In genomic region chr2:30711853-30712498, GRCm38 (mm10) we compare ENCODE assay signal across 8 mouse cellular contexts.
DNase-seq lines count a peak whose midpoint lies in the region; ATAC-seq lines count a peak whose summit lies in the region.

No protein-coding gene starts in this region.

- peaks cover 74% of the 10 kb centered on the region for H3K4me1 ChIP-seq in hindbrain, embryonic 13.5 days (replicated peaks)

- peak overlapping the region; percentile 97 for H3K27ac ChIP-seq in hindbrain, embryonic 13.5 days
- H3K27ac ChIP-seq in macrophage, result peak overlapping the region; percentile 52

- ATAC-seq in hindbrain, embryonic 13.5 days (ENCODE audit: low FRiP score), result peak; percentile 69

- H3K9ac ChIP-seq in hindbrain, embryonic 13.5 days, result peak overlapping the region; percentile 77

- no peaks in the 10 kb centered on the region for H3K36me3 ChIP-seq in hindbrain, embryonic 13.5 days
- no peaks in the 10 kb centered on the region for H3K36me3 ChIP-seq in macrophage (ENCODE audit: inconsistent target)

- no peaks in the 10 kb centered on the region for H3K9me3 ChIP-seq in hindbrain, embryonic 13.5 days

- no peaks in the 10 kb centered on the region for H3K79me2 ChIP-seq in macrophage (ENCODE audit: inconsistent target)

- DNase-seq in Muller cell, postnatal 12 days (ENCODE audit: inconsistent ontology term), result peak; percentile 99
- peak; percentile 91 for DNase-seq in cerebellum, adult 8-10 months
- peak; percentile 90 for DNase-seq in frontal cortex, postnatal 36 days (ENCODE audit: low spot score in 2 of 2)
- peak; percentile 73 to 95 for DNase-seq in left cerebral cortex, adult 8-10 months (ENCODE audit: low spot score in 2 of 2)
- peak; percentile 81 to 85 for DNase-seq in right cerebral cortex, postnatal 36 days (ENCODE audit: low spot score in 2 of 2)
- DNase-seq in urinary bladder, postnatal 4 days (ENCODE audit: low spot score in 2 of 2), result peak; percentile 85 to 91

- peak overlapping the region; percentile 74 for H3K4me2 ChIP-seq in hindbrain, embryonic 13.5 days

- peak overlapping the region; percentile 38 for H3K4me3 ChIP-seq in hindbrain, embryonic 13.5 days
- H3K4me3 ChIP-seq in macrophage (ENCODE audit: inconsistent target), result no peak overlapping the region

- WGBS in hindbrain, embryonic 13.5 days, result 1% methylated on average over 56 of the region's 63 CpGs
- 1% methylated on average over 63 of the region's 63 CpGs for WGBS in macrophage (ENCODE audit: missing documents)

- H3K27me3 ChIP-seq in hindbrain, embryonic 13.5 days, result no peaks in the 10 kb centered on the region
